Mouse (Mus musculus): ENCODE results near the gene Msi2.

DNA sequence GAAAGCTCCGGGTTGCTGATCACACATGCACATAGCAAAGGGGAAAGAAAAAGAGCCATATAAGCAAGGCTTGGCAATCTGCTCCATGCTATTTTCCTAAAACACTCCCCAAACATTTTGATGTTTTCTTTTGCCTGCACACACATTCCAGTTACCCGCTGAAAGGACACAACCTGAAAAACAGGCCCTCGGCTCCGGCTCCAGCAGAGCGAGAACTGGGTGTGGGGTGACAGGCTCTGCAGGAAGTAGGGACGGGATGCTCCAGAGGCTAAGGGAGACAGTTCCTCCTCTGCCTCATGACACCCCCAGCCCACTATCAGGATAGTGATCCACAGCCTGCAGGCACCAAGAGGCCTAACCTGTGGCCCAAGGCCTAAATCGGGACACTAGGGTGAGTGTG, 32.3 kb downstream of the Msi2 start:
- TF ChIP-seq CTCF (IDR thresholded peaks at IDR 0.05; ENCODE audit: control insufficient read depth, insufficient read depth, low read length) (no peak), POLR2A (IDR thresholded peaks at IDR 0.05; ENCODE audit: borderline replicate concordance, control insufficient read depth, low read depth, low read length) (no peak)
